Mouse (Mus musculus): Measurements from ENCODE around the gene Psmd14. TPM values are rescaled to one million over a fixed set of nuclear protein-coding genes. Genes with fewer than 3 reads are reported as not detected.

The Psmd14 gene
- polyA plus RNA-seq, 1 experiment from 2014 or later, result 296 TPM

GRCm38 (mm10) chr2:61689086-61689485 is 22.4 kb upstream of the Psmd14 start:
- WGBS, result 86% methylated on average over 3 of the region's 3 CpGs

GRCm38 (mm10) chr2:61709570-61709969 is 1.9 kb upstream of the Psmd14 start:
- WGBS, result 92% methylated on average over 3 of the region's 3 CpGs
- H3K27me3 ChIP-seq (replicated peaks; ENCODE audit: control insufficient read depth, insufficient read depth, low read length), result no peaks in the 10 kb centered on the region
- peaks cover 8% of the 10 kb centered on the region for H3K4me1 ChIP-seq (ENCODE audit: control insufficient read depth, insufficient read depth, low read length)
- H3K4me2 ChIP-seq (ENCODE audit: low read length), result no peak overlapping the region
- ATAC-seq, result no peak
- H3K36me3 ChIP-seq (ENCODE audit: control insufficient read depth, insufficient read depth, low read length), result no peaks in the 10 kb centered on the region
- no peaks in the 10 kb centered on the region for H3K9me3 ChIP-seq (replicated peaks; ENCODE audit: control insufficient read depth, low read length)
- H3K4me3 ChIP-seq (ENCODE audit: low read depth, low read length), result no peak overlapping the region
- no peak overlapping the region for H3K9ac ChIP-seq (ENCODE audit: low read length)
- H3K27ac ChIP-seq (ENCODE audit: low read depth, low read length), result no peak overlapping the region
- DNase-seq (ENCODE audit: low spot score), result no peak

More at GRCm38 (mm10) chr2:61689086-61689485, 22.4 kb upstream of the Psmd14 start:
- DNase-seq (ENCODE audit: low spot score), result no peak
- H3K4me1 ChIP-seq (ENCODE audit: control insufficient read depth, insufficient read depth, low read length), result no peaks in the 10 kb centered on the region
- no peak overlapping the region for H3K27ac ChIP-seq (ENCODE audit: low read depth, low read length)
- H3K9ac ChIP-seq (ENCODE audit: low read length), result no peak overlapping the region
- H3K36me3 ChIP-seq (ENCODE audit: control insufficient read depth, insufficient read depth, low read length), result no peaks in the 10 kb centered on the region
- H3K9me3 ChIP-seq (replicated peaks; ENCODE audit: control insufficient read depth, low read length), result no peaks in the 10 kb centered on the region
- ATAC-seq, result no peak
- H3K4me3 ChIP-seq (ENCODE audit: low read depth, low read length), result no peak overlapping the region
- H3K4me2 ChIP-seq (ENCODE audit: low read length), result no peak overlapping the region
- H3K27me3 ChIP-seq (replicated peaks; ENCODE audit: control insufficient read depth, insufficient read depth, low read length), result no peaks in the 10 kb centered on the region

GRCm38 (mm10) chr2:61712526-61712925 is 1.0 kb downstream of the Psmd14 start:
- DNase-seq (ENCODE audit: low spot score) (no peak), ATAC-seq (no peak)
- H3K4me3 ChIP-seq (ENCODE audit: low read depth, low read length), result peak overlapping the region; percentile 80
- H3K4me1 ChIP-seq (ENCODE audit: control insufficient read depth, insufficient read depth, low read length), result peaks cover 8% of the 10 kb centered on the region
- peak overlapping the region; percentile 89; the same call in 1 of the 2 replicates for H3K9ac ChIP-seq (ENCODE audit: low read length)
- 65% methylated on average over 3 of the region's 3 CpGs for WGBS
- H3K9me3 ChIP-seq (replicated peaks; ENCODE audit: control insufficient read depth, low read length), result no peaks in the 10 kb centered on the region
- H3K27ac ChIP-seq (ENCODE audit: low read depth, low read length), result no peak overlapping the region
- no peaks in the 10 kb centered on the region for H3K36me3 ChIP-seq (ENCODE audit: control insufficient read depth, insufficient read depth, low read length)
- H3K27me3 ChIP-seq (replicated peaks; ENCODE audit: control insufficient read depth, insufficient read depth, low read length), result no peaks in the 10 kb centered on the region
- H3K4me2 ChIP-seq (ENCODE audit: low read length), result peak overlapping the region; percentile 89

GRCm38 (mm10) chr2:61722401-61722982 is 11.0 kb downstream of the Psmd14 start:
- no peak overlapping the region for H3K4me2 ChIP-seq (ENCODE audit: low read length)
- no peak overlapping the region for H3K27ac ChIP-seq (ENCODE audit: low read depth, low read length)
- H3K9me3 ChIP-seq (replicated peaks; ENCODE audit: control insufficient read depth, low read length), result no peaks in the 10 kb centered on the region
- no peak overlapping the region for H3K9ac ChIP-seq (ENCODE audit: low read length)
- peaks cover 2% of the 10 kb centered on the region; the same call in 1 of the 2 replicates for H3K4me1 ChIP-seq (ENCODE audit: control insufficient read depth, insufficient read depth, low read length)
- peak; percentile 71 for ATAC-seq
- no peaks in the 10 kb centered on the region for H3K27me3 ChIP-seq (replicated peaks; ENCODE audit: control insufficient read depth, insufficient read depth, low read length)
- peak; percentile 54 for DNase-seq (ENCODE audit: low spot score)
- no peak overlapping the region for H3K4me3 ChIP-seq (ENCODE audit: low read depth, low read length)
- H3K36me3 ChIP-seq (ENCODE audit: control insufficient read depth, insufficient read depth, low read length), result no peaks in the 10 kb centered on the region
- 37% methylated on average over 4 of the region's 4 CpGs for WGBS

- Histone ChIP-seq H3K4me3 (ENCODE audit: low read depth, low read length) (no peak overlapping the region), H3K4me1 (ENCODE audit: control insufficient read depth, insufficient read depth, low read length) (peaks cover 9% of the 10 kb centered on the region), H3K9ac (ENCODE audit: low read length) (no peak overlapping the region), H3K4me2 (ENCODE audit: low read length) (0 out of 2 replicates have a peak overlapping the region, but pooled peaks have one; percentile 12), H3K27ac (ENCODE audit: low read depth, low read length) (peak overlapping the region; percentile 85), H3K9me3 (replicated peaks; ENCODE audit: control insufficient read depth, low read length) (no peaks in the 10 kb centered on the region), H3K27me3 (replicated peaks; ENCODE audit: control insufficient read depth, insufficient read depth, low read length) (no peaks in the 10 kb centered on the region), H3K36me3 (ENCODE audit: control insufficient read depth, insufficient read depth, low read length) (peaks cover 9% of the 10 kb centered on the region)
- 36% methylated on average over 11 of the region's 11 CpGs for WGBS
- ATAC-seq (peak; percentile 83), DNase-seq (ENCODE audit: low spot score) (peak; percentile 85)
Observed at GRCm38 (mm10) chr2:61732802-61733486, 21.4 kb downstream of the Psmd14 start.

- Histone ChIP-seq H3K9me3 (replicated peaks; ENCODE audit: control insufficient read depth, low read length) (no peaks in the 10 kb centered on the region), H3K9ac (ENCODE audit: low read length) (no peak overlapping the region), H3K27ac (ENCODE audit: low read depth, low read length) (no peak overlapping the region), H3K4me3 (ENCODE audit: low read depth, low read length) (no peak overlapping the region), H3K27me3 (replicated peaks; ENCODE audit: control insufficient read depth, insufficient read depth, low read length) (no peaks in the 10 kb centered on the region), H3K4me2 (ENCODE audit: low read length) (no peak overlapping the region), H3K4me1 (ENCODE audit: control insufficient read depth, insufficient read depth, low read length) (peaks cover 9% of the 10 kb centered on the region), H3K36me3 (ENCODE audit: control insufficient read depth, insufficient read depth, low read length) (peaks cover 9% of the 10 kb centered on the region)
- 82% methylated on average over 1 of the region's 1 CpGs for WGBS
- ATAC-seq, result no peak
- DNase-seq (ENCODE audit: low spot score), result no peak
Observed at GRCm38 (mm10) chr2:61734175-61734574, 22.7 kb downstream of the Psmd14 start.

DNA sequence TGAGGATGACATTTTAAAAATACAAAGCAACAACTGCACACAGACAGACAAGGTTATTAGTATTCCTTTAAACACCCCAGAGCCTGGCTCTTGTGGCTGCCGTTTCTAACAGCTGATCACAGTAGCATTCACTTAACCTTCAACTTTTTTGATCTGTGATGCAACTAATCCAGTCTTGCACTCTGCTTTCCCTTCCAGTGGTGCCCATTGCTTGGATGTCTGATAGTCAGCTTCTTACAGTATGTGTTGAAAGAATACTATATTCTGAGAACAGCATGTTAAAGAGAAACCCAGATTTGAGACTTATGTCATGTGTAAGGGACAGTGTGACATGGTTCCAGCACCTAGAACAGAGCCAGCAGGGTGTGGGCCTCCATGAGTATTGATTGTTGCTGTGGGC is 34.6 kb downstream of the Psmd14 start:
- H3K27me3 ChIP-seq (replicated peaks; ENCODE audit: control insufficient read depth, insufficient read depth, low read length), result no peaks in the 10 kb centered on the region
- H3K4me1 ChIP-seq (ENCODE audit: control insufficient read depth, insufficient read depth, low read length), result 0 out of 2 replicates have a peak, but pooled peaks cover 3% of the 10 kb centered on the region
- 55% methylated on average over 1 of the region's 1 CpGs for WGBS
- H3K4me3 ChIP-seq (ENCODE audit: low read depth, low read length), result no peak overlapping the region
- no peak overlapping the region for H3K9ac ChIP-seq (ENCODE audit: low read length)
- no peak overlapping the region for H3K4me2 ChIP-seq (ENCODE audit: low read length)
- no peaks in the 10 kb centered on the region for H3K9me3 ChIP-seq (replicated peaks; ENCODE audit: control insufficient read depth, low read length)
- ATAC-seq (no peak), DNase-seq (ENCODE audit: low spot score) (no peak)
- no peak overlapping the region for H3K27ac ChIP-seq (ENCODE audit: low read depth, low read length)
- no peaks in the 10 kb centered on the region for H3K36me3 ChIP-seq (ENCODE audit: control insufficient read depth, insufficient read depth, low read length)

DNA sequence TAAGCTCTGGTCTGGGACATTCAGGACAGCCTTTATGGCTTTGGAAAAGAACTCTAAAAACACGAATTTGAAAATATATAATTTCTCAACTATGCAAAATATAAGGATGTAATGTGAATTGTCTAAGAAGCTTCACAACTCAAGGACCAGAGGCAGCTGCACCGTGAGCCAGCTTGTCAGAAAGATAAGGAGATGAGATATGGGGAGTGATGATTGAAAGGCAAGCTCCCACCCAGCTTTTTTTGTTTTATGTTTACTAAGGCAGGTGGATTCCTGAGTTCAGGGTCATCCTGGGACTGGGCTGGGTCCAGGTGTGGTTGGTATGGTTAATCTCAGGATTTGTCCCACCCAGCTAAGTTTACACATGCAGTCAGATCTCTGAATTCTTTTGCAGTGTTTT is 35.1 kb downstream of the Psmd14 start:
- ATAC-seq (no peak), DNase-seq (ENCODE audit: low spot score) (no peak)
- H3K36me3 ChIP-seq (ENCODE audit: control insufficient read depth, insufficient read depth, low read length), result no peaks in the 10 kb centered on the region
- 66% methylated on average over 2 of the region's 2 CpGs for WGBS
- H3K9ac ChIP-seq (ENCODE audit: low read length), result no peak overlapping the region
- no peak overlapping the region for H3K4me3 ChIP-seq (ENCODE audit: low read depth, low read length)
- no peaks in the 10 kb centered on the region for H3K27me3 ChIP-seq (replicated peaks; ENCODE audit: control insufficient read depth, insufficient read depth, low read length)
- no peaks in the 10 kb centered on the region for H3K9me3 ChIP-seq (replicated peaks; ENCODE audit: control insufficient read depth, low read length)
- H3K27ac ChIP-seq (ENCODE audit: low read depth, low read length), result no peak overlapping the region
- no peak overlapping the region for H3K4me2 ChIP-seq (ENCODE audit: low read length)
- 0 out of 2 replicates have a peak, but pooled peaks cover 3% of the 10 kb centered on the region for H3K4me1 ChIP-seq (ENCODE audit: control insufficient read depth, insufficient read depth, low read length)

DNA sequence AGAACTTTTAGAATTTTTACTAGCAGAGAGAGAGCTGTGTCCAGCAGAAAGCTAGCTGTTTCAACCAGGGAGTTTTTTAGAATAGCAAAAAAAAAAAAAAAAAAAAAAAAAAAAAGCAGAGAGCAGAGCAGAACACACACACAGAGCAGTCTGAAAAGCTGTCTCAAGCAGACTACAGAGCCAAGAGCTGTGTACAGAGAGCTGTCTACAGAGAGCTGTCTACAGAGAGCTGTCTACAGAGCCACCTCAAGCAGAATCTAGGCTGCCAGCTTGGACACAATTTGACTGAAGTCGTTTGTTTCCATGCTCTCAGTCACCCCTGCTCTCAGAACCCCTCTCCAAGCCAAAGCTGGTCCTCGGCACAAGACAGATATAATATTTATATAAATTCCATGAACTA is 35.9 kb downstream of the Psmd14 start:
- Histone ChIP-seq H3K36me3 (ENCODE audit: control insufficient read depth, insufficient read depth, low read length) (no peaks in the 10 kb centered on the region), H3K4me3 (ENCODE audit: low read depth, low read length) (no peak overlapping the region), H3K9me3 (replicated peaks; ENCODE audit: control insufficient read depth, low read length) (no peaks in the 10 kb centered on the region), H3K4me1 (ENCODE audit: control insufficient read depth, insufficient read depth, low read length) (0 out of 2 replicates have a peak, but pooled peaks cover 3% of the 10 kb centered on the region), H3K4me2 (ENCODE audit: low read length) (no peak overlapping the region), H3K27ac (ENCODE audit: low read depth, low read length) (no peak overlapping the region), H3K27me3 (replicated peaks; ENCODE audit: control insufficient read depth, insufficient read depth, low read length) (no peaks in the 10 kb centered on the region), H3K9ac (ENCODE audit: low read length) (no peak overlapping the region)
- peak; percentile 39 for DNase-seq (ENCODE audit: low spot score)
- WGBS, result 69% methylated on average over 2 of the region's 2 CpGs
- ATAC-seq, result peak; percentile 55; the same call in 1 of the 2 replicates

Measured in forebrain, embryonic 14.5 days (tissue).